Mouse (Mus musculus): ENCODE measurements around the gene Il4. TPM values are rescaled to one million over a fixed set of nuclear protein-coding genes. Genes with fewer than 3 reads are reported as not detected.

The Il4 gene
- total RNA-seq (2023): 1 to 10 TPM; 1.2 to 2.4 TPM

GRCm38 (mm10) chr11:53618619-53619198 is at the start of gene Il4:
Gene Il4 (minus strand): TSS chr11:53618669.

GRCm38 (mm10) chr11:53634556-53634955 is 16.1 kb upstream of the Il4 start, which contains the start of gene Il13:
Gene Il13 (minus strand): TSS chr11:53634702.

GRCm38 (mm10) chr11:53567224-53568014 is 51.0 kb downstream of the Il4 start, which contains the start of gene Kif3a:
Gene Kif3a (plus strand): TSS chr11:53567379.

Other genes starting within 250 kb of the Il4 start
- not detected for gene Leap2, start 195.5 kb downstream of the Il4 start, total RNA-seq (2023)
- gene Uqcrq, start 187.8 kb downstream of the Il4 start, total RNA-seq (2023): 100 to 1,000 TPM; 172 to 178 TPM
- 1 to 10 TPM; 1.3 to 3.0 TPM for gene Gdf9, start 187.6 kb downstream of the Il4 start, total RNA-seq (2023)
- not detected for gene Gm10447, start 161.6 kb downstream of the Il4 start, total RNA-seq (2023)
- not detected for gene Shroom1, start 161.5 kb downstream of the Il4 start, total RNA-seq (2023)
- gene Gm9837, start 148.2 kb downstream of the Il4 start, total RNA-seq (2023): not detected
- gene Gm9945, start 138.5 kb downstream of the Il4 start, total RNA-seq (2023): not detected
- not detected for gene Sowaha, start 138.4 kb downstream of the Il4 start, total RNA-seq (2023)
- 1 to 10 TPM; 2.8 to 6.4 TPM for gene Sept8, start 99.4 kb downstream of the Il4 start, total RNA-seq (2023)
- 1 to 10 TPM; 4.7 to 5.6 TPM for gene Kif3a, start 51.3 kb downstream of the Il4 start, total RNA-seq (2023)
- under 1 TPM in 1 of 2 experiments, not detected in 1; 0.47 TPM for gene Il13, start 16.0 kb upstream of the Il4 start, total RNA-seq (2023)
- 10 to 100 TPM; 26.4 to 28.0 TPM for gene Rad50, start 88.7 kb upstream of the Il4 start, total RNA-seq (2023)
- not detected for gene Il5, start 102.1 kb upstream of the Il4 start, total RNA-seq (2023)
- 100 to 1,000 TPM; 501 to 520 TPM for gene Irf1, start 151.3 kb upstream of the Il4 start, total RNA-seq (2023)
- 1 to 10 TPM; 1.5 to 2.0 TPM for gene Gm17334, start 154.5 kb upstream of the Il4 start, total RNA-seq (2023)
- 10 to 100 TPM; 31.9 to 33.1 TPM for gene Gm12216, start 240.6 kb upstream of the Il4 start, total RNA-seq (2023)